ENCODE assay signal across 8 mouse cellular contexts in the genomic region with DNA sequence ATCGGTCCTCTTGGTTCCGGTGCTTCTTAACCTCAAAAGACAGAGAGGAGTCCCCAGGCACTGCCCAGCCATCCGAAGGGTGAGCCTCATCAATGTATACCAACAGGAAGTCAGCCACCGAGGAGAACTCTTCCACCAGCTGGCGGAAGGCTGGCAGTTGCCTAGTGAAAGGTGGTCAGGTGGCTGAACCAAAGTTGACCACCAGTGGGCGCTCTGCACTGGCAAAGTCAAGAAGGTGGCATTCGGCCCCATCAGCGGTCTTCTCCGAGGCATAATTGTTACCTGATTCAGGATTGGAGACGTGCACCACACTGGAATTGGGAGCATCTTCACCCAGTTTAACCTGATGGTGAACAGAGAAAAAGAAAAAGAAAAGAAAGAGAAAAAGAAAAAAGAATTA. TPM values are rescaled to one million over a fixed set of nuclear protein-coding genes. Genes with fewer than 3 reads are reported as not detected.
DNase-seq lines count a peak whose midpoint lies in the region; ATAC-seq lines count a peak whose summit lies in the region.

No protein-coding gene starts in this region.

- ATAC-seq in forebrain, embryonic 12.5 days (ENCODE audit: low FRiP score): no peak
- peak; percentile 47; the same call in 1 of the 2 replicates for ATAC-seq in frontal cortex, adult (ENCODE audit: low TSS enrichment)

- H3K9me3 ChIP-seq in forebrain, embryonic 10.5 days: no peaks in the 10 kb centered on the region
- H3K9me3 ChIP-seq in forebrain, embryonic 12.5 days: no peaks in the 10 kb centered on the region

- peak; percentile 52 for DNase-seq in forebrain, embryonic 10.5 days (ENCODE audit: extremely low spot score, low spot score)
- peak; percentile 5 to 23 for DNase-seq in CD8-positive naive resting alpha-beta T cell, adult 2 months (ENCODE audit: low read depth in 2 of 2, low spot score in 2 of 2)
- peak; percentile 43 for DNase-seq in c-Kit-positive CD71-negative TER-119-negative erythroid progenitor cells, embryonic 14.5 days (ENCODE audit: low read depth)
- peak; percentile 23 to 79 for DNase-seq in kidney, postnatal 36 days
- DNase-seq in lung, postnatal 4 days: peak; percentile 50 to 56
- peak; percentile 34 to 39 for DNase-seq in spleen, postnatal 36 days (ENCODE audit: low spot score in 2 of 2)

- no peaks in the 10 kb centered on the region for H3K36me3 ChIP-seq in forebrain, embryonic 10.5 days (replicated peaks)
- no peaks in the 10 kb centered on the region for H3K36me3 ChIP-seq in forebrain, embryonic 12.5 days (replicated peaks)

- H3K9ac ChIP-seq in forebrain, embryonic 12.5 days: no peak overlapping the region

- H3K4me2 ChIP-seq in forebrain, embryonic 12.5 days: no peak overlapping the region

- H3K27me3 ChIP-seq in forebrain, embryonic 10.5 days (ENCODE audit: poor library complexity, severe bottlenecking): peaks cover 12% of the 10 kb centered on the region; the same call in 1 of the 2 replicates
- no peaks in the 10 kb centered on the region for H3K27me3 ChIP-seq in forebrain, embryonic 12.5 days

- H3K27ac ChIP-seq in forebrain, embryonic 10.5 days: no peak overlapping the region
- no peak overlapping the region for H3K27ac ChIP-seq in forebrain, embryonic 12.5 days

- no peak overlapping the region for H3K4me3 ChIP-seq in forebrain, embryonic 10.5 days
- H3K4me3 ChIP-seq in forebrain, embryonic 12.5 days (replicated peaks): no peak overlapping the region

- WGBS in forebrain, embryonic 10.5 days: 57% methylated on average over 10 of the region's 10 CpGs
- WGBS in forebrain, embryonic 12.5 days: 64% methylated on average over 10 of the region's 10 CpGs

- peaks cover 18% of the 10 kb centered on the region; the same call in 1 of the 2 replicates for H3K4me1 ChIP-seq in forebrain, embryonic 10.5 days
- H3K4me1 ChIP-seq in forebrain, embryonic 12.5 days: no peaks in the 10 kb centered on the region; the same call in 1 of the 2 replicates

RNA-seq across cellular contexts. Expression of a gene that starts 8.6 kb away (rescaled TPM):
- polyA plus RNA-seq in forebrain, embryonic 10.5 days (2016; fragmentation: Nextera tagmentation; extraction: Ambion mirVana): 0.04 and 0.19 TPM in 2 replicates
- 0.08 and 0.14 TPM in 2 replicates for polyA plus RNA-seq in forebrain, embryonic 12.5 days (2016; fragmentation: Nextera tagmentation; extraction: Ambion mirVana)
